ENCODE assay signal across 22 mouse cellular contexts in the genomic region with DNA sequence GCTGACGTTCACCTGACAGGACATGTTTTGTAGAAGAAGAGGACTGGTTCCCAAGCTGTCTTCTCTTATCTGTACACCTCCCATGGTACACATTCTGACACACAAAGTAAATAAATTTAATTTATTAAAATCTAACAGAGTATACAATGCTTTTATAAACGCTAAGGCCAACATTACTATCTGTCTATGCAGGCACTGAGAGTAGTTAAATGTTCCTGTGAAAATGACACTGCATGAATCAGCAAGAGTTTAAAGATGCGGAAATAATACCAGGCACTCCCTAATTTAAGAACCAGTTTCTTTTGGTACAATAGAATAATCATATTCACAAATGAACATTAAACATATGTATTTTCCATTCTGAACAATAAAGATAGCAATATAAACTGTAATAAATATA.
A peak's percentile ranks its signal among the peaks of the same experiment; 100 is the strongest.
DNase-seq lines count a peak whose midpoint lies in the region; ATAC-seq and TF ChIP-seq lines count a peak whose summit lies in the region.
"Had no signal": no experiment of that assay in that cellular context is flagged by ENCODE, and none has a peak within 500 bp of the region (broad histone marks: within the 10 kb centered on the region; RNA-seq: fewer than 3 reads in every experiment).

No protein-coding gene starts in this region.

- no peak overlapping the region for H3K4me2 ChIP-seq in liver, embryonic 12.5 days
- H3K4me2 ChIP-seq in liver, embryonic 14.5 days (ENCODE audit: low read depth), result no peak overlapping the region
- H3K4me2 ChIP-seq in midbrain, postnatal 0 days (ENCODE audit: low read depth, low read length, poor library complexity, severe bottlenecking), result no peak overlapping the region
- H3K4me2 ChIP-seq: embryonic facial prominence, embryonic 15.5 days; forebrain, embryonic 12.5 days; heart, embryonic 11.5 days; heart, embryonic 15.5 days had no signal

- H3K27me3 ChIP-seq in liver, embryonic 12.5 days (replicated peaks), result no peaks in the 10 kb centered on the region
- no peaks in the 10 kb centered on the region for H3K27me3 ChIP-seq in liver, embryonic 14.5 days (ENCODE audit: control insufficient read depth, insufficient read depth, low read length)
- no peaks in the 10 kb centered on the region for H3K27me3 ChIP-seq in midbrain, postnatal 0 days (ENCODE audit: insufficient read depth, low read length)
- H3K27me3 ChIP-seq: embryonic facial prominence, embryonic 15.5 days; forebrain, embryonic 12.5 days; heart, embryonic 15.5 days; Patski had no signal

- no peaks in the 10 kb centered on the region for H3K9me3 ChIP-seq in liver, embryonic 12.5 days (replicated peaks)
- H3K9me3 ChIP-seq in liver, embryonic 14.5 days (ENCODE audit: control insufficient read depth, low read length), result no peaks in the 10 kb centered on the region
- no peaks in the 10 kb centered on the region for H3K9me3 ChIP-seq in midbrain, postnatal 0 days (ENCODE audit: low read length)
- H3K9me3 ChIP-seq: embryonic facial prominence, embryonic 15.5 days; forebrain, embryonic 12.5 days; heart, embryonic 15.5 days had no signal

- peaks cover 10% of the 10 kb centered on the region for H3K4me1 ChIP-seq in liver, embryonic 12.5 days
- H3K4me1 ChIP-seq in liver, embryonic 14.5 days (replicated peaks; ENCODE audit: control insufficient read depth in 2 of 2, insufficient read depth in 2 of 2, low read length in 1 of 2), result peaks cover 0 to 7% of the 10 kb centered on the region in 2 experiments; a peak in 1 of 4 replicates
- peaks cover 2% of the 10 kb centered on the region; the same call in 1 of the 2 replicates for H3K4me1 ChIP-seq in midbrain, postnatal 0 days (ENCODE audit: insufficient read depth, low read length)
- H3K4me1 ChIP-seq: embryonic facial prominence, embryonic 15.5 days; forebrain, embryonic 12.5 days; heart, embryonic 15.5 days had no signal

- H3K4me3 ChIP-seq in liver, embryonic 12.5 days, result no peak overlapping the region
- H3K4me3 ChIP-seq in liver, embryonic 14.5 days (ENCODE audit: insufficient read depth in 1 of 2, low read depth in 2 of 2, low read length in 2 of 2), result no peak overlapping the region
- no peak overlapping the region for H3K4me3 ChIP-seq in midbrain, postnatal 0 days (ENCODE audit: low read depth, low read length)
- H3K4me3 ChIP-seq: embryonic facial prominence, embryonic 15.5 days; forebrain, embryonic 12.5 days; heart, embryonic 15.5 days had no signal

- peaks cover 27% of the 10 kb centered on the region for H3K36me3 ChIP-seq in liver, embryonic 12.5 days
- H3K36me3 ChIP-seq in liver, embryonic 14.5 days (replicated peaks; ENCODE audit: control insufficient read depth, insufficient read depth, low read depth), result peaks cover 3% of the 10 kb centered on the region
- H3K36me3 ChIP-seq in midbrain, postnatal 0 days (ENCODE audit: insufficient read depth, low read length), result peaks cover 3% of the 10 kb centered on the region; the same call in 1 of the 2 replicates
- H3K36me3 ChIP-seq: embryonic facial prominence, embryonic 15.5 days had no signal

- intact Hi-C loops in heart, postnatal 14 days (cut with DNase I), result no loop called here

- DNase-seq in liver, result no peak
- DNase-seq in c-Kit-negative CD71-positive TER-119-positive erythroid progenitor cells, embryonic 14.5 days (ENCODE audit: low read depth, low spot score), result peak; percentile 44
- DNase-seq in liver, embryonic 14.5 days (ENCODE audit: low read depth in 3 of 3, low spot score in 3 of 3), result no peak
- DNase-seq in midbrain, postnatal 0 days (ENCODE audit: low spot score), result no peak
- no peak for DNase-seq in heart, postnatal 14 days
- DNase-seq: adrenal gland, postnatal 14 days; cerebellum, adult 2 months; cerebellum, postnatal 10 days; embryo, embryonic 11 days; gastrocnemius, postnatal 10 days; heart, adult 18-20 months; heart, postnatal 36 days had no signal

- peak; percentile 59 for ATAC-seq in liver, embryonic 12.5 days
- ATAC-seq in liver, embryonic 14.5 days (ENCODE audit: insufficient read depth), result peak; percentile 50; the same call in 1 of the 2 replicates
- 0 out of 2 replicates have a peak, but pooled peaks have one; percentile 28 for ATAC-seq in megakaryocyte-erythroid progenitor cell, adult 5-6 weeks (replicated peaks; ENCODE audit: low FRiP score, low TSS enrichment, poor library complexity, severe bottlenecking)
- no peak for ATAC-seq in midbrain, postnatal 0 days (ENCODE audit: low FRiP score)
- ATAC-seq: activated CD4-positive, CD25-positive, alpha-beta regulatory T cell, adult 4 months; forebrain, embryonic 16.5 days; hindbrain, embryonic 16.5 days; Patski had no signal

- 67% methylated on average over 3 of the region's 3 CpGs for WGBS in liver, embryonic 12.5 days (ENCODE audit: insufficient replicate concordance)
- 54% methylated on average over 3 of the region's 3 CpGs for WGBS in liver, embryonic 14.5 days (ENCODE audit: insufficient replicate concordance)
- WGBS in midbrain, postnatal 0 days, result 94% methylated on average over 3 of the region's 3 CpGs

- TF ChIP-seq EP300 in liver, embryonic 14.5 days (IDR thresholded peaks at IDR 0.05; ENCODE audit: low read depth), result peak; percentile 32; the same call in 1 of the 2 replicates

- H3K9ac ChIP-seq in liver, embryonic 12.5 days, result no peak overlapping the region
- no peak overlapping the region for H3K9ac ChIP-seq in liver, embryonic 14.5 days (replicated peaks)
- no peak overlapping the region for H3K9ac ChIP-seq in midbrain, postnatal 0 days (replicated peaks; ENCODE audit: low read length, poor library complexity, severe bottlenecking)
- H3K9ac ChIP-seq: embryonic facial prominence, embryonic 15.5 days; forebrain, embryonic 12.5 days; heart, embryonic 15.5 days had no signal

- TF ChIP-seq CTCF in liver, embryonic 14.5 days (IDR thresholded peaks at IDR 0.05; ENCODE audit: low read depth), result no peak
- no peak for TF ChIP-seq CTCF in midbrain, postnatal 0 days (IDR thresholded peaks at IDR 0.05)

- peak overlapping the region; percentile 72 for H3K27ac ChIP-seq in liver, embryonic 12.5 days
- no peak overlapping the region for H3K27ac ChIP-seq in liver, embryonic 14.5 days
- no peak overlapping the region for H3K27ac ChIP-seq in midbrain, postnatal 0 days (ENCODE audit: low read depth, low read length)
- H3K27ac ChIP-seq: embryonic facial prominence, embryonic 15.5 days; forebrain, embryonic 12.5 days; heart, embryonic 15.5 days had no signal
